9 mouse cellular contexts compared by ENCODE assay signal in genomic region chr16:30499126-30499857, GRCm38 (mm10). TPM values are rescaled to one million over a fixed set of nuclear protein-coding genes. Genes with fewer than 3 reads are reported as not detected.
DNase-seq lines count a peak whose midpoint lies in the region; ATAC-seq lines count a peak whose summit lies in the region.
"Had no signal": no experiment of that assay in that cellular context is flagged by ENCODE, and none has a peak within 500 bp of the region (broad histone marks: within the 10 kb centered on the region; RNA-seq: fewer than 3 reads in every experiment).

No protein-coding gene starts in this region.

- peak overlapping the region; percentile 23; the same call in 1 of the 2 replicates for H3K9ac ChIP-seq in forebrain, embryonic 11.5 days (ENCODE audit: low read length)
- no peak overlapping the region for H3K9ac ChIP-seq in forebrain, embryonic 16.5 days (replicated peaks; ENCODE audit: low read depth, low read length)
- peak overlapping the region; percentile 3; the same call in 1 of the 2 replicates for H3K9ac ChIP-seq in heart, embryonic 14.5 days (ENCODE audit: low read length)

- no peak overlapping the region for H3K4me3 ChIP-seq in forebrain, embryonic 11.5 days (ENCODE audit: low read depth, low read length)
- H3K4me3 ChIP-seq in forebrain, embryonic 16.5 days (replicated peaks; ENCODE audit: low read length), result no peak overlapping the region
- H3K4me3 ChIP-seq in heart, embryonic 14.5 days (ENCODE audit: control insufficient read depth in 1 of 2, insufficient read depth in 1 of 2, low read depth in 1 of 2, low read length in 2 of 2), result no peak overlapping the region

- DNase-seq in forebrain, embryonic 11.5 days (ENCODE audit: low spot score), result no peak
- peak; percentile 52 to 62 for DNase-seq in lung, adult 18-20 months
- DNase-seq in lung, postnatal 14 days, result no peak
- DNase-seq in mesoderm, embryonic 11.5 days (ENCODE audit: low read depth, low spot score), result peak; percentile 72
- no peak for DNase-seq in layer of hippocampus, postnatal 14 days (ENCODE audit: low spot score in 2 of 2)
- no peak for DNase-seq in left cerebral cortex, postnatal 25 days (ENCODE audit: low spot score in 2 of 2)
- DNase-seq: cerebellum, postnatal 36 days had no signal

- H3K36me3 ChIP-seq in forebrain, embryonic 11.5 days (ENCODE audit: control insufficient read depth, insufficient read depth, low read length), result no peaks in the 10 kb centered on the region
- no peaks in the 10 kb centered on the region for H3K36me3 ChIP-seq in forebrain, embryonic 16.5 days (ENCODE audit: control insufficient read depth, insufficient read depth)
- no peaks in the 10 kb centered on the region for H3K36me3 ChIP-seq in heart, embryonic 14.5 days (ENCODE audit: control insufficient read depth, insufficient read depth, low read length)

- ATAC-seq in forebrain, embryonic 11.5 days (replicated peaks; ENCODE audit: low FRiP score), result no peak
- ATAC-seq in forebrain, embryonic 16.5 days, result no peak
- no peak for ATAC-seq in heart, embryonic 14.5 days (ENCODE audit: insufficient number of reproducible peaks, insufficient read depth, low FRiP score, low read depth)

- WGBS in forebrain, embryonic 11.5 days, result 24% methylated on average over 16 of the region's 16 CpGs
- 34% methylated on average over 16 of the region's 16 CpGs for WGBS in forebrain, embryonic 16.5 days
- 17% methylated on average over 16 of the region's 16 CpGs for WGBS in heart, embryonic 14.5 days

- intact Hi-C loops in left cerebral cortex, postnatal 25 days (cut with DNase I), result no loop called here

- H3K27ac ChIP-seq in forebrain, embryonic 11.5 days (ENCODE audit: low read depth, low read length), result no peak overlapping the region
- no peak overlapping the region for H3K27ac ChIP-seq in forebrain, embryonic 16.5 days (ENCODE audit: low read length)
- H3K27ac ChIP-seq in heart, embryonic 14.5 days (replicated peaks in 1 of 2; ENCODE audit: control insufficient read depth in 1 of 2, insufficient read depth in 1 of 2, low read depth in 2 of 2, low read length in 2 of 2), result 0 out of 4 replicates have a peak overlapping the region, but pooled peaks of 1 of the 2 experiments have one; percentile 23

- H3K9me3 ChIP-seq in forebrain, embryonic 11.5 days (ENCODE audit: control insufficient read depth, low read length), result no peaks in the 10 kb centered on the region
- H3K9me3 ChIP-seq in forebrain, embryonic 16.5 days (ENCODE audit: control insufficient read depth, low read length), result no peaks in the 10 kb centered on the region
- no peaks in the 10 kb centered on the region for H3K9me3 ChIP-seq in heart, embryonic 14.5 days (ENCODE audit: control insufficient read depth, low read length)

- H3K4me2 ChIP-seq in forebrain, embryonic 11.5 days (ENCODE audit: low read depth, low read length, severe bottlenecking), result no peak overlapping the region
- no peak overlapping the region for H3K4me2 ChIP-seq in forebrain, embryonic 16.5 days (ENCODE audit: low read length)
- peak overlapping the region; percentile 42 for H3K4me2 ChIP-seq in heart, embryonic 14.5 days (ENCODE audit: low read length)

- peaks cover 3% of the 10 kb centered on the region; the same call in 1 of the 2 replicates for H3K27me3 ChIP-seq in forebrain, embryonic 11.5 days (ENCODE audit: control insufficient read depth, insufficient read depth, low read length)
- no peaks in the 10 kb centered on the region for H3K27me3 ChIP-seq in forebrain, embryonic 16.5 days (replicated peaks; ENCODE audit: control insufficient read depth, insufficient read depth, low read length)
- H3K27me3 ChIP-seq in heart, embryonic 14.5 days (ENCODE audit: control insufficient read depth, insufficient read depth, low read length), result no peaks in the 10 kb centered on the region

- peaks cover 2% of the 10 kb centered on the region for H3K4me1 ChIP-seq in forebrain, embryonic 11.5 days (replicated peaks; ENCODE audit: control insufficient read depth, insufficient read depth, low read length)
- H3K4me1 ChIP-seq in forebrain, embryonic 16.5 days (replicated peaks; ENCODE audit: control insufficient read depth, insufficient read depth, low read length), result no peaks in the 10 kb centered on the region
- H3K4me1 ChIP-seq in heart, embryonic 14.5 days (ENCODE audit: control insufficient read depth in 2 of 2, insufficient read depth in 2 of 2, low read length in 2 of 2), result peaks cover 16 to 24% of the 10 kb centered on the region in 2 experiments

RNA-seq across cellular contexts. Expression of gene Tmem44, which starts 51.4 kb away (rescaled TPM):
- 26.3 and 30.4 TPM in 2 replicates for polyA plus RNA-seq in forebrain, embryonic 11.5 days (2014; fragmentation: Nextera tagmentation; extraction: Ambion mirVana)
- 92.5 and 106 TPM in 2 replicates for polyA plus RNA-seq in forebrain, embryonic 16.5 days (2015; fragmentation: Nextera tagmentation; extraction: Ambion mirVana)
- 24.2 and 24.3 TPM in 2 replicates for polyA plus RNA-seq in heart, embryonic 14.5 days (2014; fragmentation: Nextera tagmentation; extraction: Ambion mirVana)
- total RNA-seq in layer of hippocampus, postnatal 14 days (2021), result 10 to 100 TPM; 44.5 to 46.6 TPM
- 10 to 100 TPM; 66.5 to 73.7 TPM for total RNA-seq in left cerebral cortex, postnatal 25 days (2021)

Comparison
In these comparisons a context has a peak if more than half of its experiments do, and no peak if none do; other contexts are left out.
1. DNase-seq: peak in lung, adult 18-20 months (2 of 2) and mesoderm, embryonic 11.5 days (single experiment); none in forebrain, embryonic 11.5 days (single experiment), lung, postnatal 14 days (single experiment), layer of hippocampus, postnatal 14 days (0 of 2) and left cerebral cortex, postnatal 25 days (0 of 2).